Mouse (Mus musculus): Measurements from ENCODE around the gene Golm1.
"Not testable (repeated sequence)": the region's sequence is repeated elsewhere in the genome, so short reads cannot be mapped to it uniquely, and the experiment has no call there.

DNA sequence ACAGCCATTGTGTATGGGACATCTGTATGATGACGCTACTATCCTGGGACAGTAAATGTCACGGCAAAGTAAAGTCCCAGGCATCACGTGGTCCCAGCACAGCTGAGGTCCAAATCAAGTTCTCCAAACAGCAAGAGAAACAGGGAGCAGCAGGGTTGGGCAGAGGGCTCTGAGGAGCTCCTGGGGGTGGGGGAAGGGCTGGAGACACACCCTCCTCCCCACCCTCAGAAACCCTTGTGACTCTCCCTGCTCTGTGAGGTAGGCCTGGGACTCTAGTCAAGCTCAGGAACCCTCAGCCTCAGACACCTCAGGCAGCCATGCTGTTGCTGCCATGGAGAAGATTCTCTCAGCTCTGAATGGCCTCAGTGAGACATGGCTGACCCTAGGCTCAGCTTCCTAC lies 36.4 kb upstream of the Golm1 start, which contains the start of gene Spata31d1b:
- not testable (repeated sequence) for TF ChIP-seq CTCF (IDR thresholded peaks at IDR 0.05; ENCODE audit: control insufficient read depth, insufficient read depth, insufficient replicate concordance, low read depth, low read length); POLR2A (IDR thresholded peaks at IDR 0.05; ENCODE audit: control insufficient read depth, low read depth, low read length)
